Mouse (Mus musculus) c-Kit-positive CD71-negative TER-119-negative erythroid progenitor cells, embryonic 14.5 days (primary cell): ENCODE measurements around the gene Klhl21.
"Not testable (repeated sequence)": the region's sequence is repeated elsewhere in the genome, so short reads cannot be mapped to it uniquely, and the experiment has no call there.

Source experiments
- DNase-seq: peaks from one replicate; pipeline ENCODE4 v3.0.0-alpha.2; 2013; ENCODE audit warnings: low read depth

The Klhl21 gene

GRCm38 (mm10) chr4:152021568-152022097 lies 13.0 kb downstream of the Klhl21 start:
- no peak for DNase-seq

- no peak for DNase-seq
Observed at GRCm38 (mm10) chr4:152022506-152022905, 13.9 kb downstream of the Klhl21 start.

- DNase-seq: no peak
Observed at GRCm38 (mm10) chr4:152024525-152024924, 15.9 kb downstream of the Klhl21 start.

- no peak for DNase-seq
Observed at GRCm38 (mm10) chr4:152026751-152027508, 18.3 kb downstream of the Klhl21 start.

GRCm38 (mm10) chr4:152027524-152027923 lies 18.9 kb downstream of the Klhl21 start, which contains the start of gene Zbtb48:
Zbtb48 (minus strand) TSS chr4:152027671.
- DNase-seq: peak; percentile 98

- no peak for DNase-seq
Observed at GRCm38 (mm10) chr4:152028456-152028855, 19.9 kb downstream of the Klhl21 start.

- no peak for DNase-seq
Observed at GRCm38 (mm10) chr4:152029087-152029486, 20.5 kb downstream of the Klhl21 start.

GRCm38 (mm10) chr4:152029997-152030396 lies 21.4 kb downstream of the Klhl21 start:
- no peak for DNase-seq

GRCm38 (mm10) chr4:152032922-152033321 lies 24.3 kb downstream of the Klhl21 start:
- DNase-seq: no peak

- not testable (repeated sequence) for DNase-seq
Observed at GRCm38 (mm10) chr4:152036464-152036863, 27.9 kb downstream of the Klhl21 start.

- no peak for DNase-seq
Observed at GRCm38 (mm10) chr4:152038225-152038984, 29.8 kb downstream of the Klhl21 start, which contains the start of gene Tas1r1. Tas1r1 (minus strand) TSS chr4:152038568.

- DNase-seq: peak; percentile 79
Observed at GRCm38 (mm10) chr4:152038985-152039830, 30.6 kb downstream of the Klhl21 start, which contains the start of gene Nol9. Nol9 (plus strand) TSS chr4:152039321.

- DNase-seq: no peak
Observed at GRCm38 (mm10) chr4:152039831-152040310, 31.3 kb downstream of the Klhl21 start.

GRCm38 (mm10) chr4:152041924-152042641 lies 33.5 kb downstream of the Klhl21 start:
- no peak for DNase-seq

- no peak for DNase-seq
Observed at GRCm38 (mm10) chr4:152043171-152043570, 34.6 kb downstream of the Klhl21 start.

- no peak for DNase-seq
Observed at GRCm38 (mm10) chr4:152044609-152045008, 36.0 kb downstream of the Klhl21 start.

- no peak for DNase-seq
Observed at GRCm38 (mm10) chr4:152062390-152063110, 53.9 kb downstream of the Klhl21 start.

GRCm38 (mm10) chr4:152067280-152067679 lies 58.7 kb downstream of the Klhl21 start:
- no peak for DNase-seq
